Mouse (Mus musculus): ENCODE measurements at regions not wholly inside any gene's neighbourhood (a gene's known extent, or its start where the extent isn't known, plus 50 kb on each side); places are given as distances from the start of the nearest gene placed in this dataset.

GRCm38 (mm10) chr9:80555531-80556067 is 90.3 kb upstream of the Impg1 start:
- no peaks in the 10 kb centered on the region for H3K36me3 ChIP-seq (ENCODE audit: control insufficient read depth, insufficient read depth, low read length)
- H3K27me3 ChIP-seq (ENCODE audit: control insufficient read depth, insufficient read depth, low read length), result no peaks in the 10 kb centered on the region
- no peak overlapping the region for H3K27ac ChIP-seq (replicated peaks; ENCODE audit: low read depth, low read length)
- ATAC-seq (ENCODE audit: insufficient number of reproducible peaks, low FRiP score, low TSS enrichment, low read depth), result no peak
- DNase-seq (ENCODE audit: low spot score), result no peak
- 71% methylated on average over 1 of the region's 1 CpGs for WGBS
- H3K9me3 ChIP-seq (ENCODE audit: control insufficient read depth, low read length), result no peaks in the 10 kb centered on the region
- H3K9ac ChIP-seq (ENCODE audit: low read length), result no peak overlapping the region
- H3K4me1 ChIP-seq (ENCODE audit: control insufficient read depth, insufficient read depth, low read length), result no peaks in the 10 kb centered on the region
- no peak overlapping the region for H3K4me3 ChIP-seq (ENCODE audit: low read depth, low read length)
- no peak overlapping the region for H3K4me2 ChIP-seq (ENCODE audit: low read depth, severe bottlenecking)

Measured in limb, embryonic 11.5 days (tissue).